Mouse (Mus musculus): ENCODE data around the gene Capn8. TPM values are rescaled to one million over a fixed set of nuclear protein-coding genes. Genes with fewer than 3 reads are reported as not detected.

Capn8 gene
- polyA plus RNA-seq, 2 experiments = 0.01 TPM; not detected in 1

DNA sequence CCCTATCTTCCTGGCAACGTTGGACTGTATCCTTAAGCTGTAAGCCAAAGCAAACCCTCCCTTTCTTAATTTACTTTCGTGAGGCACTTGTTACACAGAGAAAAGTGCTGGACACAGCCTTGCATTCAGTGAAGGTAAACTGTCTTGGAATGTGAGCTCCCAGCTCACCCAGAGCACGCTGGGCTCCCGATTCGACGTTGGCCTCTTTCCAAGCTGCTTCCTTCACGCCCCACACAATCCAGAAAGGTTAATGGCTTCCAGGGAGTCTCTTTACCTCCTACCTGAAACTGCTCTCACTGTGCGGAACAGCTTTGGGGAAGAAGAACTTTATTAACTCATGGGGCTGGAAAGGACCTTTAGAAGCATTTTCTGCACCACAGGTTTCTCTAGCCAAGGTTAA lies 110.5 kb downstream of the Capn8 start:
- ATAC-seq (ENCODE audit: insufficient read depth) = no peak

DNA sequence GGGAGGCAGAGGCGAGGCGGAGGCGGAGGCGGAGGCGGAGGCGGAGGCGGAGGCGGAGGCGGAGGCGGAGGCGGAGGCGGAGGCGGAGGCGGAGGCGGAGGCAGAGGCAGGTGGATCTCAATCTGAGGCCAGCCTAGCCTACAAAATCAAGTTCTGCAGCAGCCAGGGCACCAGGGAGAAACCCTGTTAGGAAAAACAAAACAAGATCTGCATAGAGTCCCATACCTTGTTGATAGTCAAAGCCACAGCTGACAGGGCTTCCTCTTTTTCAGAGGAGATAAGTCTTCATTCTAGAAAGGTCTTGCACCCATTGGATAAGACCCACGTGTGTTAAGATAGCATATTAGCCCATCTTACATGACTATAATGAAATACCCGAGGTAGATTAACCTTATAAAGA lies 113.3 kb downstream of the Capn8 start:
- 82% methylated on average over 17 of the region's 17 CpGs for WGBS (ENCODE audit: insufficient replicate concordance)
- no peak for ATAC-seq (ENCODE audit: insufficient read depth)
- Histone ChIP-seq H3K9me3 (ENCODE audit: control insufficient read depth, low read length) (no peaks in the 10 kb centered on the region), H3K9ac (replicated peaks) (no peak overlapping the region), H3K4me3 (ENCODE audit: insufficient read depth in 1 of 2, low read depth in 2 of 2, low read length in 2 of 2) (no peak overlapping the region), H3K4me2 (ENCODE audit: low read depth) (no peak overlapping the region), H3K36me3 (replicated peaks; ENCODE audit: control insufficient read depth, insufficient read depth, low read depth) (no peaks in the 10 kb centered on the region), H3K27me3 (ENCODE audit: control insufficient read depth, insufficient read depth, low read length) (no peaks in the 10 kb centered on the region), H3K4me1 (replicated peaks; ENCODE audit: control insufficient read depth in 2 of 2, insufficient read depth in 2 of 2, low read length in 1 of 2) (no peaks in the 10 kb centered on the region), H3K27ac (no peak overlapping the region)
- DNase-seq (ENCODE audit: low read depth in 3 of 3, low spot score in 3 of 3) = no peak
- no peak for TF ChIP-seq CTCF (IDR thresholded peaks at IDR 0.05; ENCODE audit: low read depth)
- no peak for TF ChIP-seq EP300 (IDR thresholded peaks at IDR 0.05; ENCODE audit: low read depth)

More for the DNA sequence above, 110.5 kb downstream of the Capn8 start:
- 58% methylated on average over 8 of the region's 8 CpGs for WGBS (ENCODE audit: insufficient replicate concordance)
- H3K27me3 ChIP-seq (ENCODE audit: control insufficient read depth, insufficient read depth, low read length) = no peaks in the 10 kb centered on the region
- H3K9me3 ChIP-seq (ENCODE audit: control insufficient read depth, low read length) = no peaks in the 10 kb centered on the region
- H3K36me3 ChIP-seq (replicated peaks; ENCODE audit: control insufficient read depth, insufficient read depth, low read depth) = no peaks in the 10 kb centered on the region
- TF ChIP-seq EP300 (IDR thresholded peaks at IDR 0.05; ENCODE audit: low read depth) (no peak), CTCF (IDR thresholded peaks at IDR 0.05; ENCODE audit: low read depth) (no peak)
- H3K4me2 ChIP-seq (ENCODE audit: low read depth) = no peak overlapping the region
- no peak overlapping the region for H3K4me3 ChIP-seq (ENCODE audit: insufficient read depth in 1 of 2, low read depth in 2 of 2, low read length in 2 of 2)
- no peak overlapping the region for H3K27ac ChIP-seq
- peaks cover 0 to 4% of the 10 kb centered on the region in 2 experiments; a peak in 2 of 4 replicates for H3K4me1 ChIP-seq (replicated peaks; ENCODE audit: control insufficient read depth in 2 of 2, insufficient read depth in 2 of 2, low read length in 1 of 2)
- DNase-seq (ENCODE audit: low read depth in 3 of 3, low spot score in 3 of 3) = no peak
- no peak overlapping the region for H3K9ac ChIP-seq (replicated peaks)

DNA sequence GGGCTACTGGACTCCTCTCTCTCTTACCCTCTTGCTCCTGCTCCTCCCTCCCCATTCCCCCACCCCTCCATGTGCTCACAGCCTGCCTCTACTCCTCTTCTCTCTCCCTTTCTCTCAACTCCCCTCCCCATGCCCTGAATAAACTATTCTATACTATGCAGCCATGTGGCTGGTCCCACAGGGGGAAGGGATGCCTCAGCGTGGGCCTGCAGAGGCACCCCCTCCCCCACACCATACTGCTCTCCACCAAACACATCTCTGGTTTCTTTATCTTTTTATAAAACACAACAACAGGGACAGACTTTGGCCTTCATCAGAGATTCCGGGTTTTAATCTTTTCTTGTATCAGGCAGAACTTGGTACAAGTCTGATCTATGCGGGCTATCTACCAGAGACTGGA lies 114.4 kb downstream of the Capn8 start:
- Histone ChIP-seq H3K4me2 (ENCODE audit: low read depth) (no peak overlapping the region), H3K27ac (no peak overlapping the region), H3K4me3 (ENCODE audit: insufficient read depth in 1 of 2, low read depth in 2 of 2, low read length in 2 of 2) (no peak overlapping the region), H3K36me3 (replicated peaks; ENCODE audit: control insufficient read depth, insufficient read depth, low read depth) (no peaks in the 10 kb centered on the region), H3K9me3 (ENCODE audit: control insufficient read depth, low read length) (no peaks in the 10 kb centered on the region), H3K4me1 (replicated peaks; ENCODE audit: control insufficient read depth in 2 of 2, insufficient read depth in 2 of 2, low read length in 1 of 2) (no peaks in the 10 kb centered on the region), H3K9ac (replicated peaks) (no peak overlapping the region), H3K27me3 (ENCODE audit: control insufficient read depth, insufficient read depth, low read length) (no peaks in the 10 kb centered on the region)
- ATAC-seq (ENCODE audit: insufficient read depth) (no peak), DNase-seq (ENCODE audit: low read depth in 3 of 3, low spot score in 3 of 3) (no peak)
- WGBS (ENCODE audit: insufficient replicate concordance) = 51% methylated on average over 3 of the region's 3 CpGs
- TF ChIP-seq CTCF (IDR thresholded peaks at IDR 0.05; ENCODE audit: low read depth) (no peak), EP300 (IDR thresholded peaks at IDR 0.05; ENCODE audit: low read depth) (no peak)

DNA sequence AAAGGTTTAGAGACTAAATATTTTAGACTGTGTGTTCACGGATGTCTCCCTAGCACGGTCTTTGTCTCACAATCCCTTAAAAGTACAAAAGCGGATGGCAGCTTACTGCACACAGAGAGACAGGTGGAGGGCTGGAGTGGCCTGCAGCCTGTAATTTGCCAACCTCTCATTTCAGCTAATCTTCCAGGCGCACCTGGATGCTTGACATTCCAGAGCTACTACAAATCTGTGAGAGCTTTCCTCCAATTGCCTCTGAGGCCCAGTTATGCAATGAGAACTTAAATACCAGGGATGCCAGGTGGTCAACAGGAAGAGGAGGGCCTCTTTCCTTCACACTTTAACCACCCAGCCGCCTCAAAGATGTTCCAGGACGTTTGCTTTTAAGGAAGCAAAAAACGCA lies 114.8 kb downstream of the Capn8 start:
- H3K4me1 ChIP-seq (replicated peaks; ENCODE audit: control insufficient read depth in 2 of 2, insufficient read depth in 2 of 2, low read length in 1 of 2) = no peaks in the 10 kb centered on the region
- H3K27ac ChIP-seq = no peak overlapping the region
- no peaks in the 10 kb centered on the region for H3K27me3 ChIP-seq (ENCODE audit: control insufficient read depth, insufficient read depth, low read length)
- H3K9ac ChIP-seq (replicated peaks) = no peak overlapping the region
- no peak overlapping the region for H3K4me2 ChIP-seq (ENCODE audit: low read depth)
- ATAC-seq (ENCODE audit: insufficient read depth) (no peak), DNase-seq (ENCODE audit: low read depth in 3 of 3, low spot score in 3 of 3) (no peak)
- H3K9me3 ChIP-seq (ENCODE audit: control insufficient read depth, low read length) = no peaks in the 10 kb centered on the region
- no peak for TF ChIP-seq EP300 (IDR thresholded peaks at IDR 0.05; ENCODE audit: low read depth)
- TF ChIP-seq CTCF (IDR thresholded peaks at IDR 0.05; ENCODE audit: low read depth) = no peak
- 40% methylated on average over 7 of the region's 7 CpGs for WGBS (ENCODE audit: insufficient replicate concordance)
- no peaks in the 10 kb centered on the region for H3K36me3 ChIP-seq (replicated peaks; ENCODE audit: control insufficient read depth, insufficient read depth, low read depth)
- no peak overlapping the region for H3K4me3 ChIP-seq (ENCODE audit: insufficient read depth in 1 of 2, low read depth in 2 of 2, low read length in 2 of 2)

Other genes starting within 250 kb of the Capn8 start
- 2.3 and 3.8 TPM in 2 replicates for gene Fbxo28, start 223.4 kb upstream of the Capn8 start, polyA plus RNA-seq (2012; rRNA removed)
- 5.7 and 7.1 TPM in 2 replicates for gene Fbxo28, start 223.4 kb upstream of the Capn8 start, polyA plus RNA-seq (2014; fragmentation: Nextera tagmentation; extraction: Ambion mirVana)
- gene Trp53bp2, start 155.8 kb upstream of the Capn8 start, polyA plus RNA-seq (2012; rRNA removed) = 2.3 and 2.5 TPM in 2 replicates
- 2.7 and 3.1 TPM in 2 replicates for gene Trp53bp2, start 155.8 kb upstream of the Capn8 start, polyA plus RNA-seq (2014; fragmentation: Nextera tagmentation; extraction: Ambion mirVana)
- 6.5 and 9.8 TPM in 2 replicates for gene Capn2, start 47.4 kb upstream of the Capn8 start, polyA plus RNA-seq (2012; rRNA removed)
- gene Capn2, start 47.4 kb upstream of the Capn8 start, polyA plus RNA-seq (2014; fragmentation: Nextera tagmentation; extraction: Ambion mirVana) = 13.6 and 16.4 TPM in 2 replicates
- gene Ccdc185, start 184.2 kb downstream of the Capn8 start, polyA plus RNA-seq (2012; rRNA removed) = not detected in 2 replicates
- not detected in 2 replicates for gene Ccdc185, start 184.2 kb downstream of the Capn8 start, polyA plus RNA-seq (2014; fragmentation: Nextera tagmentation; extraction: Ambion mirVana)
- gene Susd4, start 198.9 kb downstream of the Capn8 start, polyA plus RNA-seq (2012; rRNA removed) = 0.60 and 0.61 TPM in 2 replicates
- gene Susd4, start 198.9 kb downstream of the Capn8 start, polyA plus RNA-seq (2014; fragmentation: Nextera tagmentation; extraction: Ambion mirVana) = 0.57 and 0.74 TPM in 2 replicates

All from liver, embryonic 14.5 days (tissue).